Mouse (Mus musculus): ENCODE measurements around the gene Tmem144.

Tmem144 gene

GRCm38 (mm10) chr3:79878350-79878749 lies 25.8 kb upstream of the Tmem144 start:
- no peaks in the 10 kb centered on the region for H3K27me3 ChIP-seq (ENCODE audit: insufficient read depth, low read length)
- no peak for TF ChIP-seq CTCF (conservative IDR thresholded peaks at IDR 0.05; ENCODE audit: low read length)
- no peak for TF ChIP-seq POU5F1 (IDR thresholded peaks at IDR 0.05; ENCODE audit: borderline replicate concordance, low read length)
- no peak for TF ChIP-seq NANOG (IDR thresholded peaks at IDR 0.05; ENCODE audit: borderline replicate concordance, low read length)
- no peaks in the 10 kb centered on the region for H3K36me3 ChIP-seq (ENCODE audit: insufficient read depth, low read length)
- no peak overlapping the region for H3K4me3 ChIP-seq (replicated peaks; ENCODE audit: low read length)
- H3K9me3 ChIP-seq (ENCODE audit: low read length) = no peaks in the 10 kb centered on the region
- H3K4me1 ChIP-seq (replicated peaks; ENCODE audit: low read depth, low read length) = peaks cover 8% of the 10 kb centered on the region

- Histone ChIP-seq H3K9me3 (ENCODE audit: low read length) (no peaks in the 10 kb centered on the region), H3K4me1 (replicated peaks; ENCODE audit: low read depth, low read length) (peaks cover 6% of the 10 kb centered on the region; the same call in 1 of the 2 replicates), H3K4me3 (replicated peaks; ENCODE audit: low read length) (no peak overlapping the region), H3K27me3 (ENCODE audit: insufficient read depth, low read length) (no peaks in the 10 kb centered on the region), H3K36me3 (ENCODE audit: insufficient read depth, low read length) (no peaks in the 10 kb centered on the region)
- TF ChIP-seq CTCF (conservative IDR thresholded peaks at IDR 0.05; ENCODE audit: low read length) = no peak
- no peak for TF ChIP-seq POU5F1 (IDR thresholded peaks at IDR 0.05; ENCODE audit: borderline replicate concordance, low read length)
- TF ChIP-seq NANOG (IDR thresholded peaks at IDR 0.05; ENCODE audit: borderline replicate concordance, low read length) = no peak
Measured at GRCm38 (mm10) chr3:79875471-79875870, 22.9 kb upstream of the Tmem144 start.

GRCm38 (mm10) chr3:79867121-79867709 lies 14.6 kb upstream of the Tmem144 start:
- Histone ChIP-seq H3K4me1 (replicated peaks; ENCODE audit: low read depth, low read length) (no peaks in the 10 kb centered on the region), H3K9me3 (ENCODE audit: low read length) (no peaks in the 10 kb centered on the region), H3K27me3 (ENCODE audit: insufficient read depth, low read length) (no peaks in the 10 kb centered on the region), H3K36me3 (ENCODE audit: insufficient read depth, low read length) (no peaks in the 10 kb centered on the region), H3K4me3 (replicated peaks; ENCODE audit: low read length) (no peak overlapping the region)
- TF ChIP-seq NANOG (IDR thresholded peaks at IDR 0.05; ENCODE audit: borderline replicate concordance, low read length) (no peak), POU5F1 (IDR thresholded peaks at IDR 0.05; ENCODE audit: borderline replicate concordance, low read length) (no peak), CTCF (conservative IDR thresholded peaks at IDR 0.05; ENCODE audit: low read length) (no peak)

GRCm38 (mm10) chr3:79866526-79866925 lies 14.0 kb upstream of the Tmem144 start:
- Histone ChIP-seq H3K4me3 (replicated peaks; ENCODE audit: low read length) (no peak overlapping the region), H3K4me1 (replicated peaks; ENCODE audit: low read depth, low read length) (no peaks in the 10 kb centered on the region), H3K27me3 (ENCODE audit: insufficient read depth, low read length) (no peaks in the 10 kb centered on the region), H3K9me3 (ENCODE audit: low read length) (no peaks in the 10 kb centered on the region), H3K36me3 (ENCODE audit: insufficient read depth, low read length) (no peaks in the 10 kb centered on the region)
- TF ChIP-seq NANOG (IDR thresholded peaks at IDR 0.05; ENCODE audit: borderline replicate concordance, low read length) (no peak), CTCF (conservative IDR thresholded peaks at IDR 0.05; ENCODE audit: low read length) (no peak), POU5F1 (IDR thresholded peaks at IDR 0.05; ENCODE audit: borderline replicate concordance, low read length) (no peak)

- H3K9me3 ChIP-seq (ENCODE audit: low read length) = no peaks in the 10 kb centered on the region
- no peaks in the 10 kb centered on the region for H3K27me3 ChIP-seq (ENCODE audit: insufficient read depth, low read length)
- no peak overlapping the region for H3K4me3 ChIP-seq (replicated peaks; ENCODE audit: low read length)
- TF ChIP-seq POU5F1 (IDR thresholded peaks at IDR 0.05; ENCODE audit: borderline replicate concordance, low read length) = no peak
- TF ChIP-seq CTCF (conservative IDR thresholded peaks at IDR 0.05; ENCODE audit: low read length) = no peak
- no peak for TF ChIP-seq NANOG (IDR thresholded peaks at IDR 0.05; ENCODE audit: borderline replicate concordance, low read length)
- no peaks in the 10 kb centered on the region for H3K4me1 ChIP-seq (replicated peaks; ENCODE audit: low read depth, low read length)
- H3K36me3 ChIP-seq (ENCODE audit: insufficient read depth, low read length) = no peaks in the 10 kb centered on the region
Measured at GRCm38 (mm10) chr3:79866089-79866488, 13.5 kb upstream of the Tmem144 start.

GRCm38 (mm10) chr3:79864824-79865223 lies 12.3 kb upstream of the Tmem144 start:
- Histone ChIP-seq H3K27me3 (ENCODE audit: insufficient read depth, low read length) (no peaks in the 10 kb centered on the region), H3K4me3 (replicated peaks; ENCODE audit: low read length) (no peak overlapping the region), H3K36me3 (ENCODE audit: insufficient read depth, low read length) (no peaks in the 10 kb centered on the region), H3K4me1 (replicated peaks; ENCODE audit: low read depth, low read length) (no peaks in the 10 kb centered on the region), H3K9me3 (ENCODE audit: low read length) (no peaks in the 10 kb centered on the region)
- TF ChIP-seq CTCF (conservative IDR thresholded peaks at IDR 0.05; ENCODE audit: low read length) = no peak
- TF ChIP-seq NANOG (IDR thresholded peaks at IDR 0.05; ENCODE audit: borderline replicate concordance, low read length) = no peak
- TF ChIP-seq POU5F1 (IDR thresholded peaks at IDR 0.05; ENCODE audit: borderline replicate concordance, low read length) = no peak

- H3K9me3 ChIP-seq (ENCODE audit: low read length) = no peaks in the 10 kb centered on the region
- TF ChIP-seq POU5F1 (IDR thresholded peaks at IDR 0.05; ENCODE audit: borderline replicate concordance, low read length) (no peak), NANOG (IDR thresholded peaks at IDR 0.05; ENCODE audit: borderline replicate concordance, low read length) (no peak), CTCF (conservative IDR thresholded peaks at IDR 0.05; ENCODE audit: low read length) (no peak)
Measured at GRCm38 (mm10) chr3:79858221-79858620, 5.6 kb upstream of the Tmem144 start.

GRCm38 (mm10) chr3:79857780-79858179 lies 5.2 kb upstream of the Tmem144 start:
- H3K36me3 ChIP-seq (ENCODE audit: insufficient read depth, low read length) = no peaks in the 10 kb centered on the region
- no peak for TF ChIP-seq POU5F1 (IDR thresholded peaks at IDR 0.05; ENCODE audit: borderline replicate concordance, low read length)
- TF ChIP-seq CTCF (conservative IDR thresholded peaks at IDR 0.05; ENCODE audit: low read length) = no peak
- no peak for TF ChIP-seq NANOG (IDR thresholded peaks at IDR 0.05; ENCODE audit: borderline replicate concordance, low read length)
- H3K4me3 ChIP-seq (replicated peaks; ENCODE audit: low read length) = no peak overlapping the region
- H3K4me1 ChIP-seq (replicated peaks; ENCODE audit: low read depth, low read length) = no peaks in the 10 kb centered on the region
- H3K9me3 ChIP-seq (ENCODE audit: low read length) = no peaks in the 10 kb centered on the region
- H3K27me3 ChIP-seq (ENCODE audit: insufficient read depth, low read length) = peaks cover 10% of the 10 kb centered on the region; the same call in 1 of the 2 replicates

More at GRCm38 (mm10) chr3:79858221-79858620, 5.6 kb upstream of the Tmem144 start:
- Histone ChIP-seq H3K36me3 (ENCODE audit: insufficient read depth, low read length) (no peaks in the 10 kb centered on the region), H3K4me3 (replicated peaks; ENCODE audit: low read length) (no peak overlapping the region), H3K4me1 (replicated peaks; ENCODE audit: low read depth, low read length) (no peaks in the 10 kb centered on the region), H3K27me3 (ENCODE audit: insufficient read depth, low read length) (peaks cover 10% of the 10 kb centered on the region; the same call in 1 of the 2 replicates)

- H3K27me3 ChIP-seq (ENCODE audit: insufficient read depth, low read length) = peaks cover 15% of the 10 kb centered on the region
Measured at GRCm38 (mm10) chr3:79852108-79852507, 465 bp downstream of the Tmem144 start.

More at GRCm38 (mm10) chr3:79852108-79852507, 465 bp downstream of the Tmem144 start:
- Histone ChIP-seq H3K4me3 (replicated peaks; ENCODE audit: low read length) (no peak overlapping the region), H3K4me1 (replicated peaks; ENCODE audit: low read depth, low read length) (peaks cover 4% of the 10 kb centered on the region; the same call in 1 of the 2 replicates), H3K9me3 (ENCODE audit: low read length) (no peaks in the 10 kb centered on the region), H3K36me3 (ENCODE audit: insufficient read depth, low read length) (no peaks in the 10 kb centered on the region)
- TF ChIP-seq NANOG (IDR thresholded peaks at IDR 0.05; ENCODE audit: borderline replicate concordance, low read length) (no peak), CTCF (conservative IDR thresholded peaks at IDR 0.05; ENCODE audit: low read length) (no peak), POU5F1 (IDR thresholded peaks at IDR 0.05; ENCODE audit: borderline replicate concordance, low read length) (no peak)
